In genomic region chr4:32601135-32601534, GRCm38 (mm10) we compare ENCODE assay signal across 9 mouse cellular contexts. TPM values are rescaled to one million over a fixed set of nuclear protein-coding genes. Genes with fewer than 3 reads are reported as not detected.
DNase-seq lines count a peak whose midpoint lies in the region; ATAC-seq and TF ChIP-seq lines count a peak whose summit lies in the region.
"Had no signal": no experiment of that assay in that cellular context is flagged by ENCODE, and none has a peak within 500 bp of the region (broad histone marks: within the 10 kb centered on the region; RNA-seq: fewer than 3 reads in every experiment).

No protein-coding gene starts in this region.

- H3ac ChIP-seq in C2C12 (ENCODE audit: control insufficient read depth, insufficient read length, low read depth): no peak overlapping the region

- H3K36me3 ChIP-seq in C2C12 (ENCODE audit: control insufficient read depth, insufficient read depth): no peaks in the 10 kb centered on the region
- no peaks in the 10 kb centered on the region for H3K36me3 ChIP-seq in kidney, postnatal 0 days (ENCODE audit: insufficient read depth, low read length)
- H3K36me3 ChIP-seq in midbrain, postnatal 0 days (ENCODE audit: insufficient read depth, low read length): no peaks in the 10 kb centered on the region

- no peaks in the 10 kb centered on the region for H3K4me1 ChIP-seq in kidney, postnatal 0 days (replicated peaks; ENCODE audit: insufficient read depth, low read length)
- H3K4me1 ChIP-seq in midbrain, postnatal 0 days (ENCODE audit: insufficient read depth, low read length): no peaks in the 10 kb centered on the region

- H3K27ac ChIP-seq in kidney, postnatal 0 days: no peak overlapping the region
- no peak overlapping the region for H3K27ac ChIP-seq in midbrain, postnatal 0 days (ENCODE audit: low read depth, low read length)

- H3K4me3 ChIP-seq in C2C12 (ENCODE audit: insufficient read depth, poor library complexity, severe bottlenecking): no peak overlapping the region
- no peak overlapping the region for H3K4me3 ChIP-seq in kidney, postnatal 0 days (replicated peaks; ENCODE audit: low read depth, low read length)
- no peak overlapping the region for H3K4me3 ChIP-seq in midbrain, postnatal 0 days (ENCODE audit: low read depth, low read length)

- no peak for TF ChIP-seq CTCF in C2C12 (IDR thresholded peaks at IDR 0.05; ENCODE audit: control insufficient read depth, insufficient read depth, insufficient read length)
- TF ChIP-seq CTCF in kidney, postnatal 0 days (IDR thresholded peaks at IDR 0.05; ENCODE audit: low read depth): no peak
- TF ChIP-seq CTCF in midbrain, postnatal 0 days (IDR thresholded peaks at IDR 0.05): no peak

- no peak overlapping the region for H3K9ac ChIP-seq in kidney, postnatal 0 days (ENCODE audit: low read depth, low read length)
- H3K9ac ChIP-seq in midbrain, postnatal 0 days (replicated peaks; ENCODE audit: low read length, poor library complexity, severe bottlenecking): no peak overlapping the region

- WGBS in kidney, postnatal 0 days: 21% methylated on average over 12 of the region's 12 CpGs
- 27% methylated on average over 12 of the region's 12 CpGs for WGBS in midbrain, postnatal 0 days

- intact Hi-C loops in heart, postnatal 14 days (cut with DNase I): no loop called here
- intact Hi-C loops in heart, postnatal 25 days (cut with DNase I): no loop called here

- no peak for ATAC-seq in kidney, postnatal 0 days (replicated peaks; ENCODE audit: low FRiP score, low read depth)
- ATAC-seq in midbrain, postnatal 0 days (ENCODE audit: low FRiP score): no peak
- no peak for ATAC-seq in cerebellum, adult (ENCODE audit: insufficient number of reproducible peaks, low FRiP score, low TSS enrichment)

- H3K9me3 ChIP-seq in kidney, postnatal 0 days (replicated peaks; ENCODE audit: low read length): no peaks in the 10 kb centered on the region
- H3K9me3 ChIP-seq in midbrain, postnatal 0 days (ENCODE audit: low read length): no peaks in the 10 kb centered on the region

- H3K79me3 ChIP-seq in C2C12 (ENCODE audit: low read depth): no peaks in the 10 kb centered on the region

- DNase-seq in heart, postnatal 14 days: peak; percentile 57 to 79
- DNase-seq in heart, postnatal 25 days (ENCODE audit: low spot score): no peak
- DNase-seq in adrenal gland, postnatal 25 days: peak; percentile 68
- DNase-seq in kidney, postnatal 0 days (ENCODE audit: low spot score): peak; percentile 76
- DNase-seq in midbrain, postnatal 0 days (ENCODE audit: low spot score): peak; percentile 8
- no peak for DNase-seq in left cerebral cortex, adult 9 months (ENCODE audit: low spot score in 2 of 2)

- no peaks in the 10 kb centered on the region for H3K79me2 ChIP-seq in C2C12 (ENCODE audit: control insufficient read depth, insufficient read depth)

- H3K27me3 ChIP-seq in C2C12 (ENCODE audit: control insufficient read depth, insufficient read depth, insufficient read length): no peaks in the 10 kb centered on the region
- H3K27me3 ChIP-seq in kidney, postnatal 0 days (ENCODE audit: insufficient read depth, low read length): no peaks in the 10 kb centered on the region
- no peaks in the 10 kb centered on the region for H3K27me3 ChIP-seq in midbrain, postnatal 0 days (ENCODE audit: insufficient read depth, low read length)

- no peak overlapping the region for H3K4me2 ChIP-seq in kidney, postnatal 0 days (ENCODE audit: low read length)
- H3K4me2 ChIP-seq in midbrain, postnatal 0 days (ENCODE audit: low read depth, low read length, poor library complexity, severe bottlenecking): no peak overlapping the region

TF ChIP-seq in C2C12, 6 proteins besides CTCF, POLR2A, EP300 and RAD21:
- TF ChIP-seq MAX (IDR thresholded peaks at IDR 0.05): peak; percentile 71
- no peak for TF ChIP-seq MYOD1 (IDR thresholded peaks at IDR 0.05; ENCODE audit: control insufficient read depth, insufficient read length, low read depth)
- no peak for TF ChIP-seq MYOG (IDR thresholded peaks at IDR 0.05; ENCODE audit: control insufficient read depth, extremely low read depth, insufficient read length)
- TF ChIP-seq FOSL1 (IDR thresholded peaks at IDR 0.05; ENCODE audit: insufficient read depth, low read length, poor library complexity, severe bottlenecking): no peak
- TF ChIP-seq CEBPB (IDR thresholded peaks at IDR 0.05; ENCODE audit: low read depth): no peak
- no peak for TF ChIP-seq USF1 (IDR thresholded peaks at IDR 0.05; ENCODE audit: low read depth)

RNA-seq across cellular contexts. Expression of gene Gja10, which starts 1.4 kb away (rescaled TPM):
- not detected for total RNA-seq in heart, postnatal 14 days (2021)
- not detected for total RNA-seq in heart, postnatal 25 days (2021)
- polyA plus RNA-seq in C2C12 (2012; fragmentation: generic; extraction: Trizol): not detected
- total RNA-seq in adrenal gland, postnatal 25 days (2021): not detected in 2 replicates
- polyA plus RNA-seq in kidney, postnatal 0 days (2015; fragmentation: Nextera tagmentation; extraction: Ambion mirVana): not detected in 2 replicates
- total RNA-seq in midbrain, postnatal 0 days (2014; rRNA removed): not detected in 2 replicates
- polyA plus RNA-seq in midbrain, postnatal 0 days (2015; fragmentation: Nextera tagmentation; extraction: Ambion mirVana): not detected in 2 replicates
- total RNA-seq: left cerebral cortex, postnatal 10 days had no signal

RNA-seq across cellular contexts. Expression of gene Casp8ap2, which starts 14.1 kb away (rescaled TPM):
- 1 to 10 TPM; 6.3 to 6.4 TPM for total RNA-seq in heart, postnatal 14 days (2021)
- total RNA-seq in heart, postnatal 25 days (2021): 1 to 10 TPM; 5.6 to 5.9 TPM
- 2.9 TPM for polyA plus RNA-seq in C2C12 (2012; fragmentation: generic; extraction: Trizol)
- total RNA-seq in adrenal gland, postnatal 25 days (2021): 10.2 and 11.6 TPM in 2 replicates
- 35.3 and 38.7 TPM in 2 replicates for polyA plus RNA-seq in kidney, postnatal 0 days (2015; fragmentation: Nextera tagmentation; extraction: Ambion mirVana)
- total RNA-seq in midbrain, postnatal 0 days (2014; rRNA removed): 36.1 and 50.9 TPM in 2 replicates
- 31.7 and 35.6 TPM in 2 replicates for polyA plus RNA-seq in midbrain, postnatal 0 days (2015; fragmentation: Nextera tagmentation; extraction: Ambion mirVana)

RNA-seq across cellular contexts. Expression of gene Mdn1, which starts 55.8 kb away (rescaled TPM):
- total RNA-seq in heart, postnatal 14 days (2021): 10 to 100 TPM; 12.2 to 12.3 TPM
- total RNA-seq in heart, postnatal 25 days (2021): 1 to 10 TPM; 8.4 to 9.4 TPM
- 15.1 TPM for polyA plus RNA-seq in C2C12 (2012; fragmentation: generic; extraction: Trizol)
- 29.9 and 36.3 TPM in 2 replicates for total RNA-seq in adrenal gland, postnatal 25 days (2021)
- 7.0 and 7.4 TPM in 2 replicates for polyA plus RNA-seq in kidney, postnatal 0 days (2015; fragmentation: Nextera tagmentation; extraction: Ambion mirVana)
- 26.8 and 33.6 TPM in 2 replicates for total RNA-seq in midbrain, postnatal 0 days (2014; rRNA removed)
- 6.1 and 10.1 TPM in 2 replicates for polyA plus RNA-seq in midbrain, postnatal 0 days (2015; fragmentation: Nextera tagmentation; extraction: Ambion mirVana)

Comparison
In these comparisons a context has a peak if more than half of its experiments do, and no peak if none do; other contexts are left out.
1. DNase-seq: peak in heart, postnatal 14 days (2 of 2), adrenal gland, postnatal 25 days (single experiment), kidney, postnatal 0 days (single experiment) and midbrain, postnatal 0 days (single experiment); none in heart, postnatal 25 days (single experiment) and left cerebral cortex, adult 9 months (0 of 2).